In genomic region chr9:56832900-56833299, GRCm38 (mm10) we compare ENCODE assay signal across 15 mouse cellular contexts. TPM values are rescaled to one million over a fixed set of nuclear protein-coding genes. Genes with fewer than 3 reads are reported as not detected.
DNase-seq lines count a peak whose midpoint lies in the region; ATAC-seq and TF ChIP-seq lines count a peak whose summit lies in the region.
"Had no signal": no experiment of that assay in that cellular context is flagged by ENCODE, and none has a peak within 500 bp of the region (broad histone marks: within the 10 kb centered on the region; RNA-seq: fewer than 3 reads in every experiment).

No protein-coding gene starts in this region.

- peaks cover 25 to 32% of the 10 kb centered on the region in 2 experiments for H3K4me1 ChIP-seq in heart, embryonic 14.5 days (ENCODE audit: control insufficient read depth in 2 of 2, insufficient read depth in 2 of 2, low read length in 2 of 2)
- peaks cover 37% of the 10 kb centered on the region for H3K4me1 ChIP-seq in neural tube, embryonic 15.5 days
- H3K4me1 ChIP-seq in intestine, embryonic 16.5 days (ENCODE audit: control insufficient read depth, insufficient read depth, low read length) = peaks cover 6% of the 10 kb centered on the region; the same call in 1 of the 2 replicates
- H3K4me1 ChIP-seq in liver, postnatal 0 days (ENCODE audit: insufficient read depth) = no peaks in the 10 kb centered on the region

- no peaks in the 10 kb centered on the region for H3K27me3 ChIP-seq in heart, embryonic 14.5 days (ENCODE audit: control insufficient read depth, insufficient read depth, low read length)
- H3K27me3 ChIP-seq in neural tube, embryonic 15.5 days (replicated peaks) = no peaks in the 10 kb centered on the region
- no peaks in the 10 kb centered on the region for H3K27me3 ChIP-seq in intestine, embryonic 16.5 days (replicated peaks; ENCODE audit: control insufficient read depth, insufficient read depth, low read length)
- 0 out of 2 replicates have a peak, but pooled peaks cover 4% of the 10 kb centered on the region for H3K27me3 ChIP-seq in liver, postnatal 0 days (ENCODE audit: insufficient read depth, low read length)

- WGBS in heart, embryonic 14.5 days = 5% methylated on average over 6 of the region's 6 CpGs
- WGBS in neural tube, embryonic 15.5 days = 27% methylated on average over 6 of the region's 6 CpGs
- WGBS in intestine, embryonic 16.5 days = 37% methylated on average over 6 of the region's 6 CpGs
- WGBS in liver, postnatal 0 days (ENCODE audit: insufficient replicate concordance) = 20% methylated on average over 6 of the region's 6 CpGs

- peak overlapping the region; percentile 40 for H3K4me2 ChIP-seq in heart, embryonic 14.5 days (ENCODE audit: low read length)
- no peak overlapping the region for H3K4me2 ChIP-seq in neural tube, embryonic 15.5 days
- no peak overlapping the region for H3K4me2 ChIP-seq in intestine, embryonic 16.5 days (ENCODE audit: low read depth, low read length)
- no peak overlapping the region for H3K4me2 ChIP-seq in liver, postnatal 0 days (ENCODE audit: low read depth, low read length)
- H3K4me2 ChIP-seq: embryonic facial prominence, embryonic 15.5 days; lung, embryonic 14.5 days; midbrain, embryonic 12.5 days had no signal

- H3K9me3 ChIP-seq in heart, embryonic 14.5 days (ENCODE audit: control insufficient read depth, low read length) = no peaks in the 10 kb centered on the region
- no peaks in the 10 kb centered on the region for H3K9me3 ChIP-seq in neural tube, embryonic 15.5 days (replicated peaks)
- H3K9me3 ChIP-seq in intestine, embryonic 16.5 days (ENCODE audit: control insufficient read depth, low read length) = no peaks in the 10 kb centered on the region
- H3K9me3 ChIP-seq in liver, postnatal 0 days (ENCODE audit: low read length) = no peaks in the 10 kb centered on the region
- H3K9me3 ChIP-seq: embryonic facial prominence, embryonic 15.5 days; midbrain, embryonic 12.5 days had no signal

- TF ChIP-seq CTCF in liver, postnatal 0 days (IDR thresholded peaks at IDR 0.05; ENCODE audit: low read depth) = no peak

- ATAC-seq in heart, embryonic 14.5 days (ENCODE audit: insufficient number of reproducible peaks, insufficient read depth, low FRiP score, low read depth) = no peak
- ATAC-seq in neural tube, embryonic 15.5 days (ENCODE audit: low FRiP score) = 0 out of 2 replicates have a peak, but pooled peaks have one; percentile 9
- no peak for ATAC-seq in intestine, embryonic 16.5 days
- ATAC-seq in liver, postnatal 0 days = no peak

- intact Hi-C loops in left cerebral cortex, postnatal 10 days (cut with DNase I) = no loop called here

- DNase-seq in gastrocnemius, adult 18-20 months (ENCODE audit: low spot score) = peak; percentile 16
- DNase-seq in gastrocnemius, postnatal 4 days (ENCODE audit: low spot score in 2 of 2) = no peak
- peak; percentile 44 for DNase-seq in left cerebral cortex, adult 11 months (ENCODE audit: low spot score)
- DNase-seq in left cerebral cortex, postnatal 10 days (ENCODE audit: extremely low spot score in 1 of 2, low spot score in 2 of 2) = no peak
- no peak for DNase-seq in liver, postnatal 0 days
- DNase-seq: cerebellum, postnatal 36 days; layer of hippocampus, postnatal 36 days; lung, embryonic 14.5 days had no signal

- no peak overlapping the region; the same call in none of the 2 replicates for H3K9ac ChIP-seq in heart, embryonic 14.5 days (ENCODE audit: low read length)
- no peak overlapping the region for H3K9ac ChIP-seq in neural tube, embryonic 15.5 days (replicated peaks)
- no peak overlapping the region for H3K9ac ChIP-seq in intestine, embryonic 16.5 days (ENCODE audit: low read depth, low read length)
- no peak overlapping the region for H3K9ac ChIP-seq in liver, postnatal 0 days (replicated peaks)
- H3K9ac ChIP-seq: embryonic facial prominence, embryonic 15.5 days; lung, embryonic 14.5 days; midbrain, embryonic 12.5 days had no signal

- TF ChIP-seq EP300 in liver, postnatal 0 days (IDR thresholded peaks at IDR 0.05; ENCODE audit: low read depth) = no peak

- H3K4me3 ChIP-seq in heart, embryonic 14.5 days (ENCODE audit: control insufficient read depth in 1 of 2, insufficient read depth in 1 of 2, low read depth in 1 of 2, low read length in 2 of 2) = no peak overlapping the region
- H3K4me3 ChIP-seq in neural tube, embryonic 15.5 days (replicated peaks) = no peak overlapping the region
- no peak overlapping the region for H3K4me3 ChIP-seq in intestine, embryonic 16.5 days (ENCODE audit: low read length)
- no peak overlapping the region for H3K4me3 ChIP-seq in liver, postnatal 0 days (ENCODE audit: low read depth, low read length)
- H3K4me3 ChIP-seq: embryonic facial prominence, embryonic 15.5 days; midbrain, embryonic 12.5 days had no signal

- H3K27ac ChIP-seq in heart, embryonic 14.5 days (replicated peaks in 1 of 2; ENCODE audit: control insufficient read depth in 1 of 2, insufficient read depth in 1 of 2, low read depth in 2 of 2, low read length in 2 of 2) = peak overlapping the region; percentile 29 to 30
- no peak overlapping the region for H3K27ac ChIP-seq in neural tube, embryonic 15.5 days (replicated peaks)
- no peak overlapping the region for H3K27ac ChIP-seq in intestine, embryonic 16.5 days (ENCODE audit: low read length)
- no peak overlapping the region for H3K27ac ChIP-seq in liver, postnatal 0 days (ENCODE audit: low read depth)
- H3K27ac ChIP-seq: embryonic facial prominence, embryonic 15.5 days; midbrain, embryonic 12.5 days had no signal

- no peaks in the 10 kb centered on the region for H3K36me3 ChIP-seq in heart, embryonic 14.5 days (ENCODE audit: control insufficient read depth, insufficient read depth, low read length)
- no peaks in the 10 kb centered on the region for H3K36me3 ChIP-seq in neural tube, embryonic 15.5 days
- H3K36me3 ChIP-seq in intestine, embryonic 16.5 days (ENCODE audit: control insufficient read depth, insufficient read depth, low read length) = no peaks in the 10 kb centered on the region
- H3K36me3 ChIP-seq in liver, postnatal 0 days (replicated peaks; ENCODE audit: insufficient read depth, low read length) = no peaks in the 10 kb centered on the region
- H3K36me3 ChIP-seq: embryonic facial prominence, embryonic 15.5 days; midbrain, embryonic 12.5 days had no signal

RNA-seq across cellular contexts. Expression of gene Odf3l1, which starts 31.6 kb away (rescaled TPM):
- not detected for total RNA-seq in gastrocnemius, adult 18-20 months (2021)
- total RNA-seq in gastrocnemius, postnatal 4 days (2021) = 1 to 10 TPM; 1.1 to 1.6 TPM
- not detected for total RNA-seq in left cerebral cortex, postnatal 10 days (2021)
- polyA plus RNA-seq in heart, embryonic 14.5 days (2014; fragmentation: Nextera tagmentation; extraction: Ambion mirVana) = 0.50 and 0.72 TPM in 2 replicates
- 0.28 and 0.40 TPM in 2 replicates for polyA plus RNA-seq in neural tube, embryonic 15.5 days (2015; fragmentation: Nextera tagmentation; extraction: Ambion mirVana)
- polyA plus RNA-seq in intestine, embryonic 16.5 days (2015; fragmentation: Nextera tagmentation; extraction: Ambion mirVana) = 1.4 and 1.5 TPM in 2 replicates
- not detected in 2 replicates for polyA plus RNA-seq in liver, postnatal 0 days (2015; fragmentation: Nextera tagmentation; extraction: Ambion mirVana)
- total RNA-seq: gastrocnemius, postnatal 36 days; layer of hippocampus, postnatal 36 days; neutrophil, adult 5-6 weeks had no signal
- polyA plus RNA-seq: midbrain, embryonic 12.5 days had no signal

RNA-seq across cellular contexts. Expression of gene Cspg4, which starts 31.9 kb away (rescaled TPM):
- 1 to 10 TPM; 2.9 to 5.8 TPM for total RNA-seq in gastrocnemius, adult 18-20 months (2021)
- 10 to 100 TPM; 44.4 to 46.1 TPM for total RNA-seq in gastrocnemius, postnatal 4 days (2021)
- 10 to 100 TPM; 21.2 to 28.0 TPM for total RNA-seq in left cerebral cortex, postnatal 10 days (2021)
- polyA plus RNA-seq in heart, embryonic 14.5 days (2014; fragmentation: Nextera tagmentation; extraction: Ambion mirVana) = 23.0 and 24.3 TPM in 2 replicates
- polyA plus RNA-seq in neural tube, embryonic 15.5 days (2015; fragmentation: Nextera tagmentation; extraction: Ambion mirVana) = 10.5 and 13.1 TPM in 2 replicates
- polyA plus RNA-seq in intestine, embryonic 16.5 days (2015; fragmentation: Nextera tagmentation; extraction: Ambion mirVana) = 17.4 and 18.2 TPM in 2 replicates
- 0.13 and 0.20 TPM in 2 replicates for polyA plus RNA-seq in liver, postnatal 0 days (2015; fragmentation: Nextera tagmentation; extraction: Ambion mirVana)
- total RNA-seq: neutrophil, adult 5-6 weeks had no signal

RNA-seq across cellular contexts. Expression of gene Lingo1, which starts 36.6 kb away (rescaled TPM):
- under 1 TPM; 0.37 to 0.66 TPM for total RNA-seq in gastrocnemius, adult 18-20 months (2021)
- total RNA-seq in gastrocnemius, postnatal 4 days (2021) = 1 to 10 TPM; 3.2 TPM
- total RNA-seq in left cerebral cortex, postnatal 10 days (2021) = 100 to 1,000 TPM; 368 to 379 TPM
- 1.5 and 1.9 TPM in 2 replicates for polyA plus RNA-seq in heart, embryonic 14.5 days (2014; fragmentation: Nextera tagmentation; extraction: Ambion mirVana)
- 67.4 and 72.2 TPM in 2 replicates for polyA plus RNA-seq in neural tube, embryonic 15.5 days (2015; fragmentation: Nextera tagmentation; extraction: Ambion mirVana)
- polyA plus RNA-seq in intestine, embryonic 16.5 days (2015; fragmentation: Nextera tagmentation; extraction: Ambion mirVana) = 1.0 and 1.7 TPM in 2 replicates
- polyA plus RNA-seq in liver, postnatal 0 days (2015; fragmentation: Nextera tagmentation; extraction: Ambion mirVana) = 0.17 and 0.29 TPM in 2 replicates
- total RNA-seq: neutrophil, adult 5-6 weeks had no signal

Comparison
In these comparisons a context has a peak if more than half of its experiments do, and no peak if none do; other contexts are left out.
1. DNase-seq: peak in gastrocnemius, adult 18-20 months (single experiment) and left cerebral cortex, adult 11 months (single experiment); none in gastrocnemius, postnatal 4 days (0 of 2), left cerebral cortex, postnatal 10 days (0 of 2) and liver, postnatal 0 days (single experiment).
2. H3K27ac ChIP-seq: peak in heart, embryonic 14.5 days (2 of 2); none in neural tube, embryonic 15.5 days (single experiment), intestine, embryonic 16.5 days (single experiment) and liver, postnatal 0 days (single experiment).
3. RNA of gene Lingo1, which starts 36.6 kb away (polyA plus RNA-seq): 67.4 to 72.2 TPM in neural tube, embryonic 15.5 days; 1.5 to 1.9 TPM in heart, embryonic 14.5 days, 1.0 to 1.7 TPM in intestine, embryonic 16.5 days and 0.17 to 0.29 TPM in liver, postnatal 0 days; every median in the first group is over 10 times any median in the second.